Mouse (Mus musculus): ENCODE results near the gene Tspan14. TPM values are rescaled to one million over a fixed set of nuclear protein-coding genes. Genes with fewer than 3 reads are reported as not detected.

Tspan14 gene
- polyA plus RNA-seq, 1 experiment from 2014 or later: 82.6 TPM

GRCm38 (mm10) chr14:40947431-40948394 is 18.9 kb downstream of the Tspan14 start:
- H3K9ac ChIP-seq: no peak overlapping the region
- peak overlapping the region; percentile 46; the same call in 1 of the 2 replicates for H3K27ac ChIP-seq
- WGBS: 89% methylated on average over 14 of the region's 14 CpGs
- peaks cover 2% of the 10 kb centered on the region; the same call in 1 of the 2 replicates for H3K9me3 ChIP-seq
- H3K36me3 ChIP-seq (replicated peaks): peaks cover 7% of the 10 kb centered on the region
- no peak for ATAC-seq (ENCODE audit: low FRiP score)
- no peak overlapping the region for H3K4me2 ChIP-seq
- H3K27me3 ChIP-seq: no peaks in the 10 kb centered on the region
- peaks cover 34% of the 10 kb centered on the region for H3K4me1 ChIP-seq
- no peak overlapping the region for H3K4me3 ChIP-seq (replicated peaks)

- H3K9ac ChIP-seq: no peak overlapping the region
- H3K9me3 ChIP-seq: peaks cover 2% of the 10 kb centered on the region; the same call in 1 of the 2 replicates
- 100% methylated on average over 2 of the region's 2 CpGs for WGBS
- H3K27ac ChIP-seq: no peak overlapping the region
- peaks cover 4% of the 10 kb centered on the region for H3K4me1 ChIP-seq
- no peak for ATAC-seq (ENCODE audit: low FRiP score)
- peaks cover 7% of the 10 kb centered on the region for H3K36me3 ChIP-seq (replicated peaks)
- no peak overlapping the region for H3K4me2 ChIP-seq
- H3K4me3 ChIP-seq (replicated peaks): no peak overlapping the region
- H3K27me3 ChIP-seq: no peaks in the 10 kb centered on the region
Observed at GRCm38 (mm10) chr14:40943802-40944201, 22.8 kb downstream of the Tspan14 start.

GRCm38 (mm10) chr14:40942429-40942828 is 24.2 kb downstream of the Tspan14 start:
- H3K27me3 ChIP-seq: no peaks in the 10 kb centered on the region
- peaks cover 5% of the 10 kb centered on the region for H3K36me3 ChIP-seq (replicated peaks)
- no peak for ATAC-seq (ENCODE audit: low FRiP score)
- 85% methylated on average over 2 of the region's 2 CpGs for WGBS
- H3K27ac ChIP-seq: no peak overlapping the region
- H3K4me3 ChIP-seq (replicated peaks): no peak overlapping the region
- H3K9me3 ChIP-seq: peaks cover 2% of the 10 kb centered on the region; the same call in 1 of the 2 replicates
- no peak overlapping the region for H3K9ac ChIP-seq
- no peaks in the 10 kb centered on the region for H3K4me1 ChIP-seq
- H3K4me2 ChIP-seq: no peak overlapping the region

- H3K9ac ChIP-seq: no peak overlapping the region
- 87% methylated on average over 11 of the region's 11 CpGs for WGBS
- no peak overlapping the region for H3K4me2 ChIP-seq
- H3K9me3 ChIP-seq: no peaks in the 10 kb centered on the region
- H3K27ac ChIP-seq: no peak overlapping the region
- H3K36me3 ChIP-seq (replicated peaks): no peaks in the 10 kb centered on the region; the same call in 1 of the 2 replicates
- no peak overlapping the region for H3K4me3 ChIP-seq (replicated peaks)
- no peaks in the 10 kb centered on the region for H3K27me3 ChIP-seq
- H3K4me1 ChIP-seq: peaks cover 7% of the 10 kb centered on the region; the same call in 1 of the 2 replicates
- ATAC-seq (ENCODE audit: low FRiP score): no peak
Observed at GRCm38 (mm10) chr14:40938380-40938987, 28.1 kb downstream of the Tspan14 start.

GRCm38 (mm10) chr14:40937052-40937451 is 29.6 kb downstream of the Tspan14 start:
- no peak overlapping the region for H3K4me2 ChIP-seq
- H3K4me1 ChIP-seq: peaks cover 14% of the 10 kb centered on the region; the same call in 1 of the 2 replicates
- ATAC-seq (ENCODE audit: low FRiP score): no peak
- no peak overlapping the region for H3K4me3 ChIP-seq (replicated peaks)
- no peak overlapping the region for H3K27ac ChIP-seq
- 79% methylated on average over 4 of the region's 4 CpGs for WGBS
- H3K9me3 ChIP-seq: no peaks in the 10 kb centered on the region
- no peak overlapping the region for H3K9ac ChIP-seq
- H3K27me3 ChIP-seq: no peaks in the 10 kb centered on the region
- no peaks in the 10 kb centered on the region; the same call in 1 of the 2 replicates for H3K36me3 ChIP-seq (replicated peaks)

GRCm38 (mm10) chr14:40935481-40935880 is 31.1 kb downstream of the Tspan14 start:
- Histone ChIP-seq H3K36me3 (replicated peaks) (no peaks in the 10 kb centered on the region; the same call in 1 of the 2 replicates), H3K27me3 (no peaks in the 10 kb centered on the region), H3K4me1 (peaks cover 29% of the 10 kb centered on the region), H3K4me3 (replicated peaks) (no peak overlapping the region), H3K9me3 (no peaks in the 10 kb centered on the region), H3K9ac (no peak overlapping the region), H3K27ac (no peak overlapping the region), H3K4me2 (no peak overlapping the region)
- ATAC-seq (ENCODE audit: low FRiP score): no peak
- WGBS: 94% methylated on average over 1 of the region's 1 CpGs

- Histone ChIP-seq H3K27ac (no peak overlapping the region), H3K36me3 (replicated peaks) (no peaks in the 10 kb centered on the region; the same call in 1 of the 2 replicates), H3K4me2 (no peak overlapping the region), H3K9ac (no peak overlapping the region), H3K9me3 (no peaks in the 10 kb centered on the region), H3K4me1 (peaks cover 29% of the 10 kb centered on the region), H3K4me3 (replicated peaks) (no peak overlapping the region), H3K27me3 (no peaks in the 10 kb centered on the region)
- no peak for ATAC-seq (ENCODE audit: low FRiP score)
- 92% methylated on average over 2 of the region's 2 CpGs for WGBS
Observed at GRCm38 (mm10) chr14:40935054-40935453, 31.6 kb downstream of the Tspan14 start.

- no peaks in the 10 kb centered on the region; the same call in 1 of the 2 replicates for H3K36me3 ChIP-seq (replicated peaks)
- no peak overlapping the region for H3K4me3 ChIP-seq (replicated peaks)
- H3K4me2 ChIP-seq: no peak overlapping the region
- 86% methylated on average over 7 of the region's 7 CpGs for WGBS
- H3K27ac ChIP-seq: no peak overlapping the region
- no peak overlapping the region for H3K9ac ChIP-seq
- H3K4me1 ChIP-seq: peaks cover 39% of the 10 kb centered on the region
- no peaks in the 10 kb centered on the region for H3K27me3 ChIP-seq
- H3K9me3 ChIP-seq: no peaks in the 10 kb centered on the region
- ATAC-seq (ENCODE audit: low FRiP score): no peak
Observed at GRCm38 (mm10) chr14:40933328-40933727, 33.3 kb downstream of the Tspan14 start.

- Histone ChIP-seq H3K36me3 (replicated peaks) (no peaks in the 10 kb centered on the region; the same call in 1 of the 2 replicates), H3K27me3 (no peaks in the 10 kb centered on the region), H3K9me3 (no peaks in the 10 kb centered on the region), H3K27ac (no peak overlapping the region), H3K4me3 (replicated peaks) (no peak overlapping the region), H3K9ac (no peak overlapping the region), H3K4me1 (peaks cover 39% of the 10 kb centered on the region), H3K4me2 (no peak overlapping the region)
- WGBS: 96% methylated on average over 9 of the region's 9 CpGs
- ATAC-seq (ENCODE audit: low FRiP score): no peak
Observed at GRCm38 (mm10) chr14:40932225-40932624, 34.4 kb downstream of the Tspan14 start.

GRCm38 (mm10) chr14:40931115-40931829 is 35.3 kb downstream of the Tspan14 start:
- H3K9ac ChIP-seq: no peak overlapping the region
- peaks cover 39% of the 10 kb centered on the region for H3K4me1 ChIP-seq
- peak overlapping the region; percentile 26 for H3K27ac ChIP-seq
- H3K4me3 ChIP-seq (replicated peaks): no peak overlapping the region
- no peaks in the 10 kb centered on the region for H3K27me3 ChIP-seq
- H3K4me2 ChIP-seq: no peak overlapping the region
- no peaks in the 10 kb centered on the region; the same call in 1 of the 2 replicates for H3K36me3 ChIP-seq (replicated peaks)
- H3K9me3 ChIP-seq: no peaks in the 10 kb centered on the region
- 70% methylated on average over 3 of the region's 3 CpGs for WGBS
- ATAC-seq (ENCODE audit: low FRiP score): no peak

- Histone ChIP-seq H3K27ac (no peak overlapping the region), H3K9ac (no peak overlapping the region), H3K4me1 (peaks cover 33% of the 10 kb centered on the region), H3K4me2 (no peak overlapping the region), H3K9me3 (no peaks in the 10 kb centered on the region), H3K36me3 (replicated peaks) (no peaks in the 10 kb centered on the region; the same call in 1 of the 2 replicates), H3K27me3 (no peaks in the 10 kb centered on the region), H3K4me3 (replicated peaks) (no peak overlapping the region)
- no peak for ATAC-seq (ENCODE audit: low FRiP score)
- WGBS: 91% methylated on average over 2 of the region's 2 CpGs
Observed at GRCm38 (mm10) chr14:40929943-40930342, 36.7 kb downstream of the Tspan14 start.

GRCm38 (mm10) chr14:40928897-40929296 is 37.7 kb downstream of the Tspan14 start:
- WGBS: 58% methylated on average over 5 of the region's 5 CpGs

More at GRCm38 (mm10) chr14:40928897-40929296, 37.7 kb downstream of the Tspan14 start:
- no peaks in the 10 kb centered on the region for H3K27me3 ChIP-seq
- no peak for ATAC-seq (ENCODE audit: low FRiP score)
- peaks cover 35% of the 10 kb centered on the region for H3K4me1 ChIP-seq
- H3K9ac ChIP-seq: no peak overlapping the region
- no peak overlapping the region for H3K4me3 ChIP-seq (replicated peaks)
- H3K27ac ChIP-seq: no peak overlapping the region
- no peaks in the 10 kb centered on the region; the same call in 1 of the 2 replicates for H3K36me3 ChIP-seq (replicated peaks)
- H3K4me2 ChIP-seq: no peak overlapping the region
- H3K9me3 ChIP-seq: no peaks in the 10 kb centered on the region
